Mouse (Mus musculus): ENCODE measurements around the gene Lca5. TPM values are rescaled to one million over a fixed set of nuclear protein-coding genes. Genes with fewer than 3 reads are reported as not detected.

Gene Lca5
- polyA plus RNA-seq, 1 experiment from 2014 or later: 27.6 TPM

DNA sequence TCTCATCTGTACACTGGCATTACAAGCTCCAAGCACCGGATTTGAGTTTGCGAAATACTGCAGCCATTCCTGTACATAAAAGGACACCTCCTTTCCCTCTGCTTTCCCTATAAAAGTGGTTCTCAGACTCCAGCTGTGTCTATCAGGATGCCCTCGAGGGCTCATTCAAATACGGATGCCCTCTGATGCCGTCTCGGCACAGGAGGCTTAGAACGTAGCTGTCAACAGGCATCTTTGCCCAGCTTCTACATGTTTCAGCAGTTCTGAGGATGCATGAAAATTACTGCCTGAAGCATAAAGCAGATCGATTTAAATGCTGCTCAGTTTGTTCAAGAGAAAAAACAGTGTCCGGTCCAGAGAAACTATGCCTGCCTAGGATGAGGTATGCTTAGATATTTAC is 51.4 kb downstream of the Lca5 start:
- H3K36me3 ChIP-seq: peaks cover 12% of the 10 kb centered on the region; the same call in 1 of the 2 replicates
- no peak overlapping the region for H3K4me3 ChIP-seq (replicated peaks)
- no peaks in the 10 kb centered on the region for H3K9me3 ChIP-seq
- no peak overlapping the region for H3K4me2 ChIP-seq
- no peaks in the 10 kb centered on the region for H3K27me3 ChIP-seq
- WGBS: 69% methylated on average over 9 of the region's 9 CpGs
- H3K9ac ChIP-seq (replicated peaks): no peak overlapping the region
- H3K4me1 ChIP-seq (replicated peaks): no peaks in the 10 kb centered on the region; the same call in 1 of the 2 replicates
- no peak overlapping the region for H3K27ac ChIP-seq
- ATAC-seq (ENCODE audit: insufficient number of reproducible peaks, insufficient read depth, low FRiP score, low TSS enrichment, low read depth): no peak

DNA sequence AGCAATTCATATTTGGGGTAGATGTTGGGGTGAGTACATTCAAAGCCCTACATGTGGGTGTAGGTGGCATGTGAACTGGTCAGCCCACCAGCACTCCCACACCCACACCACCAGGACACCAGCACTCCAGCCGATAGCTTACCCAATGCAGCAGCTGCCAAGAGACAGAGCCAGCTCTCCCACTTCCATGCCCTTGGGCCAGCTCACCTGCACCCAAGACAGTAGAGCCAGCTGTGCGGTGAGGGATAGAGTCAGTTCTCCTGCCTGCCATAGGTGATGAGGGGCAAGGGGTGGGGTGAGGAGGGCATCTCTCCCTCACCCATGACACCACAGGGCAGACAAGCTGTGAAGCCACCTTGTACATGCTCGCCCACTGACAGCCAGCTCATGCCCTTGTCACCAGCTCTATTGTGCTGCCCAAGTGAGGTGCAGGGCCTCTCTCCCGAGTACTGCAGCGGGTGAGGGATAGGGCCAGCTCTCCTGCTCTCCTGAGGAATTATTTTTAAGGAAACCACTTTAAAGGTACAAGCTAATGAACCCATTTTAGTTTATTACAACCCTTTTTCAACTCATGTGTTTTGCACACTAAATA is 54.6 kb downstream of the Lca5 start:
- Histone ChIP-seq H3K4me3 (replicated peaks) (no peak overlapping the region), H3K4me1 (replicated peaks) (no peaks in the 10 kb centered on the region; the same call in 1 of the 2 replicates), H3K36me3 (no peaks in the 10 kb centered on the region), H3K4me2 (no peak overlapping the region), H3K9ac (replicated peaks) (no peak overlapping the region), H3K27ac (no peak overlapping the region), H3K27me3 (no peaks in the 10 kb centered on the region), H3K9me3 (no peaks in the 10 kb centered on the region)
- 68% methylated on average over 5 of the region's 5 CpGs for WGBS
- ATAC-seq (ENCODE audit: insufficient number of reproducible peaks, insufficient read depth, low FRiP score, low TSS enrichment, low read depth): no peak

DNA sequence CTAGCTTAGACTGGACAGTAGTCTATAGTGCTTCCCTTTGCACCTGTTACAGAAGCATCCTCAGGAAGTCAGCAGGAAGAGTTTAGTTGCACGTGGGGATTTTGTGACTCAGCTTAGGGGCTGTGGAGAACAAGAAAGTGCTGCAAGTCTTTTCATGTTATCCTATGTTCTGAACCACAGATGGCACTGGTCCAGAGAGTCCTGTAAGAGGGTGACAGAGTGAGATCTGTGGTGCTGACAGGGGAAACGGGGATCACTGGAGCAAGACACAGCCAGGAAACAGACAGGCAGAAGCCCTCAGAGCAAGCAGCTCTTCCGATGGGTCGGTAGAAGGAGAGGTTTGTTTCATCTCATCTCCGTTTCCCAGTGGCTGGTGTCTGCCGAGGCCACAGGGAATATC is 55.6 kb downstream of the Lca5 start:
- Histone ChIP-seq H3K4me2 (no peak overlapping the region), H3K4me3 (replicated peaks) (no peak overlapping the region), H3K9me3 (no peaks in the 10 kb centered on the region), H3K27me3 (no peaks in the 10 kb centered on the region), H3K27ac (no peak overlapping the region), H3K4me1 (replicated peaks) (no peaks in the 10 kb centered on the region; the same call in 1 of the 2 replicates), H3K36me3 (no peaks in the 10 kb centered on the region), H3K9ac (replicated peaks) (no peak overlapping the region)
- ATAC-seq (ENCODE audit: insufficient number of reproducible peaks, insufficient read depth, low FRiP score, low TSS enrichment, low read depth): no peak
- WGBS: 74% methylated on average over 6 of the region's 6 CpGs

DNA sequence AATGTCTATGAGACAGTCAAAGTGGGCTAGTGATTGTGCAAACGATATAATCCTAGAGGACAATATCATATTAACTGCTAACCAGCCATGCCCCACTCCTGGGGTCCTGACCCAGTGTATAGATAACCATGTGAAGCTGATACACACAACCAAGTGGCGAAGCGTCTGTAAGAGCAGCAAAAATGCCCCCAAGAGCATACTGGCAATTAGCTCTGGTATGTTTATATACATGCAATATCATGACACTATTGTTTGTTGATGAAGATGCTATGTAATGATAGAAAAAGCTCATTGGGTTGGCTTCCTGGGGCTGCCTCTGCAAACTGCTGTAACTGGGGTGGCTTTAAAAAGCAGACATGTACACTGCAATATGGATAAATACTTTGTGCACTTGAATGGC is 57.7 kb downstream of the Lca5 start:
- Histone ChIP-seq H3K9me3 (no peaks in the 10 kb centered on the region), H3K9ac (replicated peaks) (no peak overlapping the region), H3K4me2 (no peak overlapping the region), H3K27ac (no peak overlapping the region), H3K27me3 (no peaks in the 10 kb centered on the region), H3K4me3 (replicated peaks) (no peak overlapping the region), H3K36me3 (no peaks in the 10 kb centered on the region), H3K4me1 (replicated peaks) (no peaks in the 10 kb centered on the region; the same call in 1 of the 2 replicates)
- no peak for ATAC-seq (ENCODE audit: insufficient number of reproducible peaks, insufficient read depth, low FRiP score, low TSS enrichment, low read depth)
- 74% methylated on average over 3 of the region's 3 CpGs for WGBS

DNA sequence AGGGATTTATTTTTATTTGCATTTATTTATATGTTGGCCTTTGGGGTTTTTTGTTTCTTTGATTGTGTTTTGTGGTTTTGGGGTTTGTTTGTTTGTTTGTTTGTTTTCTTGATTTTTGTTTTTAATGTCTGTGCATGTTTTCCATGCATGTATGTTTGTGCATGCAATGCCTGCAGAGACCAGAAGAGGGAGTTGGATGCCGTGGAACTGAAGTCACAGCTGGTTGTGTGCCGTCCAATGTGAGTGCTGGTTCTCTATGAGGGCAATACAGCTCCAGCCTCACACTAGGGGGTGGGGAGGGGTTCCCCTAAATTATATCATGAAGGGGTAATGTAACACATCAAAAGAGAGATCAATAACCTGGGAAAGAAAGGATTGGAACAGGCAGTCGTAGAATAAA is 58.2 kb downstream of the Lca5 start:
- no peak overlapping the region for H3K27ac ChIP-seq
- no peak overlapping the region for H3K9ac ChIP-seq (replicated peaks)
- no peak overlapping the region for H3K4me3 ChIP-seq (replicated peaks)
- no peaks in the 10 kb centered on the region for H3K27me3 ChIP-seq
- H3K4me1 ChIP-seq (replicated peaks): no peaks in the 10 kb centered on the region; the same call in 1 of the 2 replicates
- no peak overlapping the region for H3K4me2 ChIP-seq
- WGBS: 51% methylated on average over 3 of the region's 3 CpGs
- no peaks in the 10 kb centered on the region for H3K36me3 ChIP-seq
- H3K9me3 ChIP-seq: no peaks in the 10 kb centered on the region
- ATAC-seq (ENCODE audit: insufficient number of reproducible peaks, insufficient read depth, low FRiP score, low TSS enrichment, low read depth): no peak

DNA sequence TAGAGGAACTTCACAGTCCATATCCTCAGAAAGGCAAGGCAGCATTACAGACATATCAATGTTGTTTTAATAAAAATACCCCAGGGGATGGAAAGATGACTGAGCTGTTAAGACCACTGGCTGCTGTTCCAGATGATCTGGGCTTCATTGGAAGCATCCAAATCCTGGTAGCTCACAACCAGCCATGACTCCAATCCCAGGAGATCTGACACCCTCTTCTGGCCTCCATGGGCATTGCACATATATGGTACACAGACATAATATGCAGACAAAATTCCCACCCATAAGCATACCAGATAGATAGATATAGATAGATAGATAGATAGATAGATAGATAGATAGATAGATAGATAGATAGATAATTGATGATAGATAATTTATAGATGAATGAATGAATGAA is 59.6 kb downstream of the Lca5 start:
- no peak overlapping the region for H3K4me3 ChIP-seq (replicated peaks)
- no peak for ATAC-seq (ENCODE audit: insufficient number of reproducible peaks, insufficient read depth, low FRiP score, low TSS enrichment, low read depth)

DNA sequence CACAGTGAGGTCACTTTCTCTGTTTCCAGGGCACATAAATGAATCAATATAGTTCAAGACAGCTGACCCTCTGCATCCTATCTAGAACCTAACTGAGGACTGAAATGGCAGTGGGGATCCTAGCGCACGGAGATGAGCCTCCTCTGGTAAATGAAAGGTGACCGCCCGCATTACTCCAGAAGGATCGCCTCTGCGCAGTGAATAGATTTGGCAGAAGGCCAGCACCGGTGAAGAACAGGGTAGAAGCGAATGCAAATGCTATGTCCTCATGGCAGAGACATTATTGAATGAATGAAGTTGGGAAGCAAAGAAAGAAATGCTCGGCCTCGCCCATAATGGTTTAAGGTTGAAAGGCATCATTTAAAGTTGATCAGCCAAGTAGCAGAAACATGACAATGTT is 61.3 kb downstream of the Lca5 start:
- WGBS: 88% methylated on average over 10 of the region's 10 CpGs
- H3K4me3 ChIP-seq (replicated peaks): no peak overlapping the region

More for the DNA sequence above, 59.6 kb downstream of the Lca5 start:
- no peak overlapping the region for H3K9ac ChIP-seq (replicated peaks)
- H3K27me3 ChIP-seq: no peaks in the 10 kb centered on the region
- no peak overlapping the region for H3K27ac ChIP-seq
- no peak overlapping the region for H3K4me2 ChIP-seq
- no peaks in the 10 kb centered on the region for H3K36me3 ChIP-seq
- H3K9me3 ChIP-seq: no peaks in the 10 kb centered on the region
- no peaks in the 10 kb centered on the region for H3K4me1 ChIP-seq (replicated peaks)

DNA sequence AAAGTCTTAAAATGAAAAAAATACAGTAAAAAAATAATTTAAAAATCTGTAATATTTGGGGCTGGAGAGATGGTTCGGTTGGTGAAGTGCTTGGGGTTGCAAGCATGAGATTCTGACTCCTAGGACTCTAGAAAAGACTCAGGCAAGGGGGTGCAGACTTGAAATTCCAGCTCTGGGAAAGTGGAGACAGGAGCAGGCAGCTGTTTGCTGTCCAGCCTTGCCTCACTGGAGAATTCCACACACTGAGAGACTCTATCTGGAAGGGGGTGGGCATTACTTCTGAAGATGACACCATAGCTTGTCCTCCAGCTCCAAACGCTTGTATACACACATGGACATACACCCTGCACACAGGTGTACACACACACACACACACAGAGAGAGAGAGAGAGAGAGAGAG is 63.8 kb downstream of the Lca5 start:
- Histone ChIP-seq H3K4me1 (replicated peaks) (no peaks in the 10 kb centered on the region), H3K27ac (no peak overlapping the region)
- 80% methylated on average over 2 of the region's 2 CpGs for WGBS

More for the DNA sequence above, 61.3 kb downstream of the Lca5 start:
- Histone ChIP-seq H3K9ac (replicated peaks) (no peak overlapping the region), H3K36me3 (no peaks in the 10 kb centered on the region), H3K27me3 (no peaks in the 10 kb centered on the region), H3K27ac (no peak overlapping the region), H3K4me2 (no peak overlapping the region), H3K4me1 (replicated peaks) (no peaks in the 10 kb centered on the region), H3K9me3 (no peaks in the 10 kb centered on the region)
- no peak for ATAC-seq (ENCODE audit: insufficient number of reproducible peaks, insufficient read depth, low FRiP score, low TSS enrichment, low read depth)

DNA sequence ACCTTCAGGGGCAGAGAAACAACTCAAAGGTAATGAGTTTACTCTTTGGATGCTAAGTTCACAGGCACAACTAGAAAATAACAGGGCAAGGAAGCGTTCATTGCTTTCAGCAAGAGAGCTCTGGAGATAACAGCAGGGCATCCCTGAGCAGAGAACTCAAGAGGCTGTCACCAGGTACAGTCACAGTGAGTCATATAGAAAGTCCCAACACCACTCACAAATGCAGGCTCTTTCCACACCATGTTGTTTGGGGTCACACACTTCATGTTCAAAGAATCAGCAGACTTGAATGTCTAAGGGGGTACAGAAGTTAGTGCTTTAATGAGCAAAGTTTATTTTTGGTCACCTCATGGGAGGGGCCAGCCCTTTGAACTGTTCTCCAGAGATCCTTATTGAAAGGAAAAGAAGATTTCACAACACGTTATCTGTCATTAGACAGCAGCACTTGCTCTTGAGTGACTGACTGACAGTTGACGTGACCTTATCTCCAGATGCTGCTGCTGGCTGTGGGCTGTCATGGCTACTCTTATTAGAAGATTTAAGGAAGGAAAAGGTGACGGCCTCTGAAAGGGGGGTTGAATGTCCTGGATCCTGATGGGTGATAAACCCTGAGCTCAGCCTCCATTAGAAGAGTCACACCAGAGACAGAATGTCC is 65.3 kb downstream of the Lca5 start:
- H3K9me3 ChIP-seq: no peaks in the 10 kb centered on the region
- no peak overlapping the region for H3K9ac ChIP-seq (replicated peaks)
- H3K4me1 ChIP-seq (replicated peaks): no peaks in the 10 kb centered on the region
- 66% methylated on average over 4 of the region's 4 CpGs for WGBS
- H3K27ac ChIP-seq: no peak overlapping the region
- H3K4me2 ChIP-seq: no peak overlapping the region
- no peaks in the 10 kb centered on the region; the same call in 1 of the 2 replicates for H3K27me3 ChIP-seq
- no peaks in the 10 kb centered on the region for H3K36me3 ChIP-seq
- ATAC-seq (ENCODE audit: insufficient number of reproducible peaks, insufficient read depth, low FRiP score, low TSS enrichment, low read depth): no peak
- no peak overlapping the region for H3K4me3 ChIP-seq (replicated peaks)

More for the DNA sequence above, 63.8 kb downstream of the Lca5 start:
- H3K9me3 ChIP-seq: no peaks in the 10 kb centered on the region
- no peak for ATAC-seq (ENCODE audit: insufficient number of reproducible peaks, insufficient read depth, low FRiP score, low TSS enrichment, low read depth)
- H3K9ac ChIP-seq (replicated peaks): no peak overlapping the region
- H3K4me2 ChIP-seq: no peak overlapping the region
- H3K27me3 ChIP-seq: no peaks in the 10 kb centered on the region; the same call in 1 of the 2 replicates
- no peaks in the 10 kb centered on the region for H3K36me3 ChIP-seq
- H3K4me3 ChIP-seq (replicated peaks): no peak overlapping the region

DNA sequence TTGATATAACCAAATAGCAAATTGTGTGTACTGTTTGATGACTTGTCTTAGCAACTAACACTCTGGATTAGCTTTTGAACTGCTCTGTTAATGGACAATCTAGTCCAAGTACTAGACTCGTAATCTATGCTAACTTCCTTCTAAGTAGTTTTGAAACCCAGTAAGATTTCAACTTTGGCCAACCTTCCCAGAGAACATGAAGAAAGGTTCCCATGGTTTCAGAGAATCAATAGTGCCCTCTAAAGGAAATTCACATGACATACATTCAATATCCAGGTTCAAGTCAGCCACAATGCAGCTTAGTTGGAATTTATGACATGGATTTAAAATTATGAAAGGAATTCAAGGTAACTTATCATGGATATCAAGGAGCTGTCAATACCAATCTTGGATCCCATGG is 70.0 kb downstream of the Lca5 start:
- WGBS: 34% methylated on average over 1 of the region's 1 CpGs
- Histone ChIP-seq H3K4me2 (no peak overlapping the region), H3K4me1 (replicated peaks) (no peaks in the 10 kb centered on the region), H3K9ac (replicated peaks) (no peak overlapping the region), H3K27me3 (no peaks in the 10 kb centered on the region; the same call in 1 of the 2 replicates), H3K27ac (no peak overlapping the region), H3K36me3 (no peaks in the 10 kb centered on the region), H3K9me3 (no peaks in the 10 kb centered on the region), H3K4me3 (replicated peaks) (no peak overlapping the region)
- ATAC-seq (ENCODE audit: insufficient number of reproducible peaks, insufficient read depth, low FRiP score, low TSS enrichment, low read depth): no peak

DNA sequence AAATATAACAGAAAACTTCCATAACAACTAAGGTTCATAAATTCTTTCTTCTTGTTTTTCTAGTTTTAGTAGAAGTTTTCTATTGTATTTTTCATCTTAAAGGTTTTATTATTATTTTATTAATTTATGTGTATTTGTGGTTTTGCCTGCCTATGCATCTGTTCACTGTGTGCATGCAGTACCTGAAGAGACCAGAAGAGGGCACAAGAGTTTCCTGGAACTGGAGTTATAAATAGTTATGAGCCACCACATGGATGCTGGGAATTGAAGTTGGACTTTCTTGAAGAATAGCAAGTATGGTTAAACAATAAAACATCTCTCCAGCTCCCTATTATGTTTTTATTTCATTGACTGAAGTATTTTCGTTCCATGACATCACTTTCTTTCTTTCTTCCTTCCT is 72.7 kb downstream of the Lca5 start:
- ATAC-seq (ENCODE audit: insufficient number of reproducible peaks, insufficient read depth, low FRiP score, low TSS enrichment, low read depth): no peak
- Histone ChIP-seq H3K9ac (replicated peaks) (no peak overlapping the region), H3K9me3 (no peaks in the 10 kb centered on the region), H3K27ac (no peak overlapping the region), H3K4me1 (replicated peaks) (no peaks in the 10 kb centered on the region), H3K4me3 (replicated peaks) (no peak overlapping the region), H3K27me3 (no peaks in the 10 kb centered on the region; the same call in 1 of the 2 replicates), H3K4me2 (no peak overlapping the region), H3K36me3 (no peaks in the 10 kb centered on the region)
- 95% methylated on average over 1 of the region's 1 CpGs for WGBS

DNA sequence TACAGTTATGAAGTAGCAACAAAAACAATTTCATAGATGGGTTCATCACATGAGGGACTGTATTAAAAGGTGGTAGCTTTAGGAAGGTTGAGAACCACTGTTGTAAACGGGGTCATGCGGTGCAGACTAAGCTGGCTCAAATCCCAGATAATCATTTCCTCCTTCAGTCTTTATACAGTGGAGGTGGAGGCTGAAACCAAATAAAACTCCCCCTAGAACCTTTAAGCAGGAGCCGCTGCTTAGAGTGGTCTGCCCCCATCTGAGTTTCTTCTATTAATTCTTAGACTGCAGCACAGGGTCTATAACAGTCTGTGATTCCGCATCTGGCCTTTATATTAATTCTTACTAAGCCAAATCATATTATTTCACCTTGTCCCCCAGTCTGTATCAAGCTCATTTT is 85.1 kb downstream of the Lca5 start:
- ATAC-seq (ENCODE audit: insufficient number of reproducible peaks, insufficient read depth, low FRiP score, low TSS enrichment, low read depth): peak; percentile 69; the same call in 1 of the 2 replicates
- 34% methylated on average over 4 of the region's 4 CpGs for WGBS
- H3K9me3 ChIP-seq: no peaks in the 10 kb centered on the region
- no peak overlapping the region for H3K27ac ChIP-seq
- peaks cover 21% of the 10 kb centered on the region for H3K4me1 ChIP-seq (replicated peaks)
- H3K4me2 ChIP-seq: no peak overlapping the region
- no peaks in the 10 kb centered on the region for H3K27me3 ChIP-seq
- H3K36me3 ChIP-seq: no peaks in the 10 kb centered on the region
- H3K9ac ChIP-seq (replicated peaks): no peak overlapping the region
- no peak overlapping the region for H3K4me3 ChIP-seq (replicated peaks)

All from limb, embryonic 12.5 days (tissue).